Mouse (Mus musculus): Measurements from ENCODE around the gene Ugt1a8. TPM values are rescaled to one million over a fixed set of nuclear protein-coding genes. Genes with fewer than 3 reads are reported as not detected.

Gene Ugt1a8
- polyA plus RNA-seq, 1 experiment from 2014 or later: not detected

DNA sequence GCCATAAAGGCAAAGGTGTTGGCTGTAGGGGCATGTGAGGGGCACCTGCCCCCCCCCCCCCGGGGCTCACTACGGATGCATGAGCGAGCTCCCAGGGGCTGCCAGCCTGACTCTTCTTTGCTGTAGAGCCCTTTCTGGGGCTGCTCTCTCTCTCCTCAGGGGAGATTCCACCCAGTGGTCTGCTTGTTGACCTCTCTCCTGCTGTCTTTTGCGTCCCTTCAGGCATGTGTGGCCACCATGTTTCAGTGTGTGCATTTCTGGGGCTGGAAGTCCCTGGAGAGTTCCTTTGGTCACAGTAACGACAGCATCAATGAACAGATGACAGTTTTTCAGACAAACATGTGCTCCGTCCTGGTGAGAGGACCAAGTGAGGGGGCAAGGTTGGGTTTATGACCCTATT is 170.7 kb downstream of the Ugt1a8 start:
- peaks cover 64% of the 10 kb centered on the region for H3K9me3 ChIP-seq

DNA sequence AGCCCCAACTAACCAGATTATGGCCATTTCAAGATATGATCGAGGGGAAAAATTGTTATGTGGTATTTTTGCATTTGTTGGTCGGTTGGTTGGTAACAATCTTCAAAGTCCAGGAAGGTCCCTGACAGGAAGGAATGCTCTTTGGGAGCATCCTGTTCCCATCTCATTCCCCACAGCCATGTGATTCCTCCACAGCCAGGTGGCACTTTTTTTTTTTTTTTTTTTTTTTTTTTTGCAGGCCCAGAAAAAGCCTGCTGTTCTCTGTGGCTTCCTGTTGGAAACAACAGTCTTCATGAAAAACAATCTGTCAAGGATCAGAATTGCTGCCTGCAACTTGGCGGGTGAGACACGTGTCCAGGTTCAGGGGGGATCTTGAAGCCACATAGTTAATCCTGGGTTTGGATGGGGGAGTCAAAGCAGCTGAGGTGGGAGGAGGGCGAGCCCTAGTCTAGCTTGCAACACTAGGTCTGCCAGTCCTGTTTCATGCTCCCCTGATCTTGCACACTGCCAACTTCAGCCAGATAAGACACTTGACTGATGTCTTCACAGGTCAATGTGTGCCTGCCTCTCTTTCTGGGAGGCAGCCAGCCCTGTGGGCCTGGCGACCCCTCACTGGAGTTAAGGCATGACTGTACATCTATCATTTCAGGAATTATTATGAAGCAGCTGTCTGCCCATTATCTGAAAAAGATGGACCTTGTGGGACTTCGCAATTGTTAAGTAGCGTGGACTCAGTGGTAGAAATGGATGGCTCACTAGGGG is 171.4 kb downstream of the Ugt1a8 start:
- H3K27me3 ChIP-seq (ENCODE audit: insufficient read depth, poor library complexity, severe bottlenecking): no peaks in the 10 kb centered on the region
- no peak overlapping the region for H3K27ac ChIP-seq
- H3K4me3 ChIP-seq: no peak overlapping the region
- no peak for DNase-seq (ENCODE audit: low spot score)
- peaks cover 14% of the 10 kb centered on the region for H3K4me1 ChIP-seq
- H3K9me3 ChIP-seq: peaks cover 61% of the 10 kb centered on the region
- WGBS: 70% methylated on average over 8 of the region's 8 CpGs
- peaks cover 45% of the 10 kb centered on the region for H3K36me3 ChIP-seq

More for the DNA sequence above, 170.7 kb downstream of the Ugt1a8 start:
- no peaks in the 10 kb centered on the region for H3K27me3 ChIP-seq (ENCODE audit: insufficient read depth, poor library complexity, severe bottlenecking)
- WGBS: 71% methylated on average over 6 of the region's 6 CpGs
- H3K4me3 ChIP-seq: no peak overlapping the region
- no peak for DNase-seq (ENCODE audit: low spot score)
- H3K36me3 ChIP-seq: peaks cover 38% of the 10 kb centered on the region
- peaks cover 14% of the 10 kb centered on the region for H3K4me1 ChIP-seq
- H3K27ac ChIP-seq: no peak overlapping the region

DNA sequence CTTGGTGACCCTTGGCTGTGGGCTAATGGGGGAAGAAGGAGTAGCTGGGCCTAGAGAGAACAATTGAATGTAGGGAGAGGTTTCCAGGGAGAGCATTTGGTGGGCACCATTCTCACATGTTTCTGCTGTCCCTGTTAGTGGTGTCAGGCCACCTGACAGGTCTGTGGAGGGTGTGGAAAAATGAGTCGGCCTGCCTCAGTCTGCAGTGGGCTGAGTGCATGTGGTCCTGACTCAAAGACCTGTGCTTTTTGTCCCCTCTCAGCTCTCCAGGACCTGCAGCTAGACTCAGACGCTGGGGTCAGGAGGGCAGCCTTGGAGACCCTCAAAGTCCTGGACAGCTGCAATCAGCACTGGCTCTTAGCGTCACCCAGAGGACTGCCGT is 172.0 kb downstream of the Ugt1a8 start:
- peaks cover 57% of the 10 kb centered on the region for H3K9me3 ChIP-seq
- peaks cover 50% of the 10 kb centered on the region for H3K36me3 ChIP-seq
- H3K27ac ChIP-seq: no peak overlapping the region
- WGBS: 74% methylated on average over 4 of the region's 4 CpGs
- DNase-seq (ENCODE audit: low spot score): no peak
- no peak overlapping the region for H3K4me3 ChIP-seq
- no peaks in the 10 kb centered on the region for H3K27me3 ChIP-seq (ENCODE audit: insufficient read depth, poor library complexity, severe bottlenecking)
- H3K4me1 ChIP-seq: peaks cover 14% of the 10 kb centered on the region

DNA sequence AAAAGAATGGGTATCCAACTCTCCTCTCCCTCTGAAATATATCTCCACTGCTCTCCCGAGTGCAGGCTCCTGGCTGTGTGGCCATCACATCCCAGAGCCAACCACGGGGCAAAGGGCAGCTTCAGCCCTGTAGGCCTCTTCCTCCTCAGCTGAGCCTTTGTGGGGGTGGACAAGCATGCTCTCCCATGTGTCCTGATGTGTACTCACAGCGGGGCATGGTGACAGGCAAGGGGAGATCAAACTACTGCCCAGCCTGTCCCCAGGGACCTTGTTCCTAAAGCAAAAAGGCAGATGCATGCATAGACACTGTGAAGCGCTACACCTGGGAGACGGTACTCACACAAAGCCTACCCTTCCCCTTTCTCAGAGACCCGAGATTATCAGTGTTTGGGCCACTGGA is 172.5 kb downstream of the Ugt1a8 start:
- DNase-seq (ENCODE audit: low spot score): no peak
- H3K9me3 ChIP-seq: peaks cover 57% of the 10 kb centered on the region
- H3K27me3 ChIP-seq (ENCODE audit: insufficient read depth, poor library complexity, severe bottlenecking): no peaks in the 10 kb centered on the region
- H3K27ac ChIP-seq: no peak overlapping the region
- WGBS: 76% methylated on average over 6 of the region's 6 CpGs
- H3K4me3 ChIP-seq: no peak overlapping the region
- H3K36me3 ChIP-seq: peaks cover 55% of the 10 kb centered on the region
- peaks cover 18% of the 10 kb centered on the region for H3K4me1 ChIP-seq

DNA sequence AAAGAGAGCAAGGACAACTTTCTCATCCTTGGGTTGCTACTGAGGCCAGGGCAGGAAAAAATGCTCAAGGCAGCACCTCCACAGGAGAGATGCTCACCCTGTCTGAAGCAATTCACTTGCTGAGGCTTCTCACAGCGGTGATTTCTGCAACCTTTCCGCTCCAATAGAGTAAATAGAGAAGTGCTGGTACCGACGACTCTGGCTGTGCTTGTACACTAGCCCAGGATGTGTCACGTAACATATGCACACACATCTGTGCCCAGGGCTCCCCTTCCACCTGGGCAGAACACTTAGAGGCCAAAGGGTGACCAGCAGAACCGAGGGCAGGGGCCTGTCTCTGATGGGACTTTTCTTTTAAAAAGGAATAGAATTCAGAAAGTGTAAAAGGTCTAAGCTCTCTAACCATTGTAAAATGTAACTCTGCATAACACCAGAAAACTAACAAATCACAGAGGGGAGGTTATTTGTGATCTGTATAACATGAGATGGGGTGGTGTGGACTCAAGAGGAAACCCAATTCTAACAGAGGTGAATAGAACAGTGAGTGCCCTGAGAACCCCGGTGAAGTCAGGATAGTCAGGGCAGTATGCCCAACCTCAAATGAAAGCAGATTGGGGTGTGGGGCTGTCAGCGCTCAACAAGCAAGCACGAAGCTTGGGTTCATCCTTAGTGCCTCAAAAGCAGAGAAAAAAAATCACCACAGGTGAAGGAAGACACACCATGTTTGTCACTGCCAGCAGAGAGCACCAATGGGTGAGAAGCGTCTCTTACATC is 173.2 kb downstream of the Ugt1a8 start:
- Histone ChIP-seq H3K27me3 (ENCODE audit: insufficient read depth, poor library complexity, severe bottlenecking) (no peaks in the 10 kb centered on the region), H3K9me3 (peaks cover 51% of the 10 kb centered on the region), H3K4me1 (peaks cover 19% of the 10 kb centered on the region), H3K4me3 (no peak overlapping the region), H3K27ac (no peak overlapping the region), H3K36me3 (peaks cover 62% of the 10 kb centered on the region)
- 83% methylated on average over 10 of the region's 10 CpGs for WGBS
- DNase-seq (ENCODE audit: low spot score): no peak

DNA sequence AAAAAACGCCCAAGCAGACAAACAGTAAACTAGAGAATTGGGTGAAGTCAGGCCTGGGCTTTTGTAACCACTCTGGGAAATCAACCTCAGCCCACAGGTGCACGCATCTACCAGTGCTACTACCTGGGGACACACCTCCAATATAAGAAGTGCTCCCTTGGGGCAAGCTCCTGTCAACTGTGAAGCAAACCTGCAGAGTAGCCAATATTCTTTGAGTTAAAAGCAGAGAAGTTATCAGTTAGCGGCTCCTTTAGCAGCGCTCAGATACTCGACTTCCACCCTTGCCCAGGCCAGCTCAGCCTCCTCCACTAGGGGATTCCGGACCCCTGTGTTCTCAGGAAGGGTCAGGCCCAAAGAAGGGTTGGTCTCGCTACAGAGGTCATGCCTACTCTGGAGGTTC is 174.1 kb downstream of the Ugt1a8 start:
- Histone ChIP-seq H3K27me3 (ENCODE audit: insufficient read depth, poor library complexity, severe bottlenecking) (no peaks in the 10 kb centered on the region), H3K4me1 (peaks cover 19% of the 10 kb centered on the region), H3K27ac (no peak overlapping the region), H3K4me3 (no peak overlapping the region), H3K36me3 (peaks cover 71% of the 10 kb centered on the region), H3K9me3 (peaks cover 41% of the 10 kb centered on the region)
- 83% methylated on average over 7 of the region's 7 CpGs for WGBS
- no peak for DNase-seq (ENCODE audit: low spot score)

DNA sequence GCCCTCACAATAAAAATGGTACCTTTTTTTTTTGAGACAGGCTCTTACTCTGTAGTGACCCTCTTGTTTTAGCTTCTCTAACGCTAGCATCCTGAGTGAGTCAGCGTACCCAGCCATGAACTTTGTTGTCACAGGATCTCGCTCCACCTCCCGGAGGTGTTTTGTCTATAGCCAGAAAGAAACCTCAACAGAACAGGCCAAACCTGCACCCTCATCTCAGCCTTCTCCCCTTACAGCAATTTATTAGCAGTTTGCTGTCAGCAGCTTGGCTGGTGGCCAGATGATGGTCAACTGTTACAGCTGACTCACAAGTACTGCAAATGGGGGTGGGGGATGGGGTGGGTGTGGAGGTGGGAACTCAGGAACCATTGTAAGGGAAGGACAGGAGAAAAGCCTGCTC is 174.6 kb downstream of the Ugt1a8 start:
- 87% methylated on average over 4 of the region's 4 CpGs for WGBS
- peaks cover 77% of the 10 kb centered on the region for H3K36me3 ChIP-seq
- DNase-seq (ENCODE audit: low spot score): no peak
- peaks cover 19% of the 10 kb centered on the region for H3K4me1 ChIP-seq
- H3K9me3 ChIP-seq: peaks cover 36% of the 10 kb centered on the region
- no peaks in the 10 kb centered on the region for H3K27me3 ChIP-seq (ENCODE audit: insufficient read depth, poor library complexity, severe bottlenecking)
- H3K27ac ChIP-seq: no peak overlapping the region
- no peak overlapping the region for H3K4me3 ChIP-seq

DNA sequence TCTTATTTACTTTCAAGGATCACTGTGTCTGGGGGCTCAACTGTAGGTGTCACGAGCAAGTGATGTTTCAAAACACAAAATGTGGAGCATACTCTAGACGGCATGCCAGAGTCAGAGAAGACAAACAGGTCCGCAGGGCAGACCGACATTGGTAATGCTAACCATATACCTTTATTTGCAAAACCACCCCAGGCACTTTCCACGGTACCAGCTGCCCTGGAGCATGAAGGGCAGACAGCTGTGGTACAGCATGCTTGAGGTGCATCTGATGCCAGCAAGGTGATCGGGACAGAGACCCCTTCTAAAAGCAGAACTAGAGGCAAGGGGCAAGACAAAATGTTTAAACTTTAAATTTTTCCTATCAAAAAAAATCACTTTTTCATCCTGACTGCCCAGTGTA is 175.3 kb downstream of the Ugt1a8 start:
- Histone ChIP-seq H3K9me3 (peaks cover 29% of the 10 kb centered on the region), H3K27ac (no peak overlapping the region), H3K27me3 (ENCODE audit: insufficient read depth, poor library complexity, severe bottlenecking) (no peaks in the 10 kb centered on the region), H3K36me3 (peaks cover 84% of the 10 kb centered on the region), H3K4me3 (no peak overlapping the region), H3K4me1 (peaks cover 19% of the 10 kb centered on the region)
- 75% methylated on average over 6 of the region's 6 CpGs for WGBS
- peak; percentile 88 for DNase-seq (ENCODE audit: low spot score)

DNA sequence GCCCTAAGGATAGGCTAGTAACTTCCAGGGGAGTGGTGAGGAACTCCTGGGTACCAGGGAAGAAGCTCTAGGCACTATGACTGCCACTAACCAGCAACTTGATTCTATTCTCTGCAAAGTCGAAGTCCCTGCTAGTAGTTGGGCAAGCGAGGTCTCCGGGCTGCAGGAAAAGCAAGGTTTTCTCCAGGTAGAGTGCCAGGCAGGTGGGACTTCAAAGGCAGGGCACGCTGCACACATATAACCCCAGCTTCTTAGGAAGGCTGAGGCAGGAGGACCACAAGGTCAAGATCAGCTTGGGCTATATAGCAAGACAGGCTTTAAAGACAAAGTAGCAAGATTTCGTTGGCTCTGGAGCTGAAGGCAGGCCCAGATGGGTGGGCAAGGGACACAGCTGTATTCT is 176.2 kb downstream of the Ugt1a8 start:
- 89% methylated on average over 5 of the region's 5 CpGs for WGBS
- Histone ChIP-seq H3K4me3 (no peak overlapping the region), H3K27me3 (ENCODE audit: insufficient read depth, poor library complexity, severe bottlenecking) (no peaks in the 10 kb centered on the region), H3K9me3 (peaks cover 24% of the 10 kb centered on the region; the same call in 1 of the 2 replicates), H3K4me1 (peaks cover 19% of the 10 kb centered on the region), H3K27ac (no peak overlapping the region), H3K36me3 (peaks cover 92% of the 10 kb centered on the region)
- peak; percentile 88 for DNase-seq (ENCODE audit: low spot score)

DNA sequence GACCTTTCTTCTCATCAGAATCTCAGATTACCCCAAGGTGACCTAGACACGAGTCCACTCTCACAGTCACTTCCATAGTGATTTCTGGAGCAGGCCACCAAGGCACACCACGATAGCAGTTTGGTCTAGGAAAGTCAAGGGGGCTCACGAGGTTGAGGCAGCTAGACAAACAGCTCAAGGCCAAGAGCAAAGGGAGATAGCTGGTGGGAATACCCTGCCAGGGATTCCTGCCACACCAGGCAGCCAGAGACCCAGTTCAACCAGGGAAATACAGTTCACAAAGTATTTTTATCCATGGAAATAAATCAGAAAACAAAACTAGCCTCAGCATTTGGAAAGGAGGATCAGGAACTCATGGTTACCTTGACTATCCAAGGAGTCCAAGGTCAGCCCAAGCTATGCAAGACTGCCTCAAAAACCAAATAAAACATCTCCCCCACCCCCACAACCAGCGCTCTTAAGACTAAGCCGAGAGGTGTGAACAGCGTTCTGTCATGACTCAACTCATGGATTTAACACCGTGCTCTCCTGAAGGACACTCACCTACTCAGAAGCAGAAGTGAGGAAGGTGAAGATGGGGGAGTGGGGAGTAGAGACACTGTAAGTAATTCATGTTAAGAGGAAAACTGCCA is 176.7 kb downstream of the Ugt1a8 start:
- WGBS: 80% methylated on average over 7 of the region's 7 CpGs
- H3K9me3 ChIP-seq: peaks cover 20% of the 10 kb centered on the region; the same call in 1 of the 2 replicates

DNA sequence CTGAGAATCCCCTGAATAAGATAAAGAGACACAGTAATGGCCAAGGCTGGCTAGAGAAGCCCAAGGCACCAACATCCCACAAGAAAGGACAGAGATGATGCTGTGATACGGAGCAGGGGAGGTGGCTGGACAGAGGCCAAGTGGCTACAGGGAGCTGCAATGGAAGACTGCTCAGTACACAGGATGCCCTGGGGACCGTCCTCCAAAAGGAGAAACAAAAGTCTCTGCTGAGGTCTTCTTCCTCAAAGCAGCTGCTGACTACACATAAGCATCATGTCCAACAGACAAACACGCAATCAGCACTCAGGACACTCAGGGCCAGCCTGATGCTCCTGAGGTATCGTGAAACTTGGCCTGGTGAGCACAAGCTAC is 177.2 kb downstream of the Ugt1a8 start:
- H3K27ac ChIP-seq: no peak overlapping the region
- peaks cover 97% of the 10 kb centered on the region for H3K36me3 ChIP-seq
- H3K4me1 ChIP-seq: peaks cover 11% of the 10 kb centered on the region
- no peaks in the 10 kb centered on the region for H3K27me3 ChIP-seq (ENCODE audit: insufficient read depth, poor library complexity, severe bottlenecking)
- no peak for DNase-seq (ENCODE audit: low spot score)
- H3K4me3 ChIP-seq: no peak overlapping the region
- H3K9me3 ChIP-seq: peaks cover 18% of the 10 kb centered on the region; the same call in 1 of the 2 replicates
- WGBS: 77% methylated on average over 4 of the region's 4 CpGs

More for the DNA sequence above, 176.7 kb downstream of the Ugt1a8 start:
- Histone ChIP-seq H3K36me3 (peaks cover 97% of the 10 kb centered on the region), H3K4me3 (no peak overlapping the region), H3K4me1 (peaks cover 16% of the 10 kb centered on the region), H3K27me3 (ENCODE audit: insufficient read depth, poor library complexity, severe bottlenecking) (no peaks in the 10 kb centered on the region), H3K27ac (no peak overlapping the region)
- DNase-seq (ENCODE audit: low spot score): no peak

DNA sequence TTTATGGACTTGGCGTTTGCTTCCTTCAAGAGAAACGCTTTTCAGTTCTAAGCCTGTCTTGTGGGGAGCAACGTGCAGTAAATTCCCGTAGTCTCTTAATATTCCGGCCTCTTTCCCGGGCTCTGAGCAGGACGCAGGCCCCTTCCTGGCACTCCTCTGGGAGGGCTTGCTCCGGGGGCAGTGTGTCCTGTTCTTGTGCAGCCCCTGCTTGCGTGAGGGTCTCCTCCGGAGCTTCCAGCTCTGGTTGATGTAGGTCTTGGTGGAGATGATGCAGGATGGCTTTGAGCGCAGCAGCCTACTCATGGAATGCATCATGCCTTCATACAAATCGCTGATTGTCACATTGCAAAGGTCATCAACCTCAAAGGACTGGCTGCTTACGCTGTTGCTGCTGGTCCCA is 178.5 kb downstream of the Ugt1a8 start:
- H3K4me3 ChIP-seq: no peak overlapping the region

DNA sequence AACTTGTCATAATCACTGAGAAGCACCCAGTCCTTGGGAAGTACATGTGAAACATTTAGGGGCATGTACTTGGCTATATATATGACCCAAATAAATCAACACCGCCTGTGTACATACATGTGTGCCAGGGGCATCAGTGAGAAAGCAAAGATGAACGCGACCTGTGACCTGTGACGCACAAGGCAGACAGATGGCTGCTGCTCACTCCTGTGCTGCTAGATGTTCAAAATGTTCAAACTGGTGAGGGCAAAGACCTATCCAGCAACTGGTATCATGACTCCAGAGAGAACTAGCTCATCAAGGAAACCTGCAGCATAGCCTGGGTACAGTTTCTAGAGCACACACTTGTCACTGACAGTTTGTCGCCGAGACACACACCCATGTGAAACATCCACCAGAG is 179.9 kb downstream of the Ugt1a8 start:
- WGBS: 95% methylated on average over 6 of the region's 6 CpGs
- peaks cover 13% of the 10 kb centered on the region; the same call in 1 of the 2 replicates for H3K9me3 ChIP-seq
- no peak overlapping the region for H3K4me3 ChIP-seq
- no peak overlapping the region for H3K27ac ChIP-seq
- H3K27me3 ChIP-seq (ENCODE audit: insufficient read depth, poor library complexity, severe bottlenecking): no peaks in the 10 kb centered on the region
- no peak for DNase-seq (ENCODE audit: low spot score)
- H3K36me3 ChIP-seq: peaks cover 91% of the 10 kb centered on the region
- H3K4me1 ChIP-seq: 0 out of 2 replicates have a peak, but pooled peaks cover 5% of the 10 kb centered on the region

More for the DNA sequence above, 178.5 kb downstream of the Ugt1a8 start:
- H3K36me3 ChIP-seq: peaks cover 91% of the 10 kb centered on the region
- WGBS: 88% methylated on average over 13 of the region's 13 CpGs
- no peak overlapping the region for H3K27ac ChIP-seq
- 0 out of 2 replicates have a peak, but pooled peaks cover 5% of the 10 kb centered on the region for H3K4me1 ChIP-seq
- no peaks in the 10 kb centered on the region for H3K27me3 ChIP-seq (ENCODE audit: insufficient read depth, poor library complexity, severe bottlenecking)
- peaks cover 13% of the 10 kb centered on the region; the same call in 1 of the 2 replicates for H3K9me3 ChIP-seq
- DNase-seq (ENCODE audit: low spot score): no peak
